Mouse (Mus musculus) C2C12 (cell line): ENCODE measurements at regions not wholly inside any gene's neighbourhood (a gene's known extent, or its start where the extent isn't known, plus 50 kb on each side); places are given as distances from the start of the nearest gene placed in this dataset.

Experiments used
- CTCF ChIP-seq: IDR thresholded peaks from one replicate; pipeline ENCODE4 v1.5.1; 2011; ENCODE audit not compliant: control insufficient read depth, insufficient read depth, insufficient read length
- MYOG ChIP-seq: IDR thresholded peaks from one replicate; pipeline ENCODE4 v1.6.1; 2011; ENCODE audit not compliant: control insufficient read depth, insufficient read length; ENCODE audit errors: extremely low read depth

DNA sequence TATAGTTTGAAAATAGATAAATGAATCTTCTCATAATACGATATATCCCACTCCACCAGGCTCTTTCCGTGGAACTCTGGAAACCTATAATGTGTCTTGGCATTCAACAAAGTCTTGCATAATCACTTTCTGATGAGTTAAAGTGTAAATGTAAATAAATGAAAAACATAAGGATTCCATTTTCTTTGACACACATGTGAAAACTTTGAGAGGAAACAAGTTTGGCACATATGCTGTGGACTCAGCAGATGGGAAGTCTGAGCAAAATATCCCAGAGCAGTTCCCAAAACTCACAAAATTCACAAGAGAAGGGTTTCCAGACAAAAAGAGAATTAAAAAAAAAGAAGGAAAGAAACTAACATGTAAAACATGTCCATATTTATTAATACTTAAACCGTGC is 645.3 kb upstream of the Adamts5 start:
- no peak for TF ChIP-seq CTCF
- TF ChIP-seq MYOG = no peak
